Mouse (Mus musculus) myocyte (in vitro differentiated cells): ENCODE measurements around the gene Slc19a1.

Experiments
- MAX ChIP-seq: IDR thresholded peaks from one replicate; pipeline ENCODE4 v1.6.1; 2011; ENCODE audit warnings: low read depth, mild to moderate bottlenecking, control low read depth
- MYOD1 ChIP-seq, 3 experiments: IDR thresholded peaks; one replicate each; pipeline ENCODE4 v1.6.1; 2011; ENCODE audit warnings: control low read depth in 2 of 3, low read depth in 2 of 3, mild to moderate bottlenecking in 2 of 3, moderate library complexity in 1 of 3; ENCODE audit not compliant: insufficient read length in 2 of 3, control insufficient read depth in 1 of 3
- POLR2A ChIP-seq: IDR thresholded peaks from one replicate; pipeline ENCODE4 v1.6.1; 2011; ENCODE audit warnings: low read depth, mild to moderate bottlenecking, control low read depth, moderate library complexity; ENCODE audit not compliant: insufficient read length
- POLR2AphosphoS2 ChIP-seq: IDR thresholded peaks from one replicate; pipeline ENCODE4 v1.6.1; 2011; ENCODE audit warnings: low read depth, control low read depth; ENCODE audit not compliant: insufficient read length
- USF1 ChIP-seq: IDR thresholded peaks from one replicate; pipeline ENCODE4 v1.6.1; 2011; ENCODE audit warnings: low read depth, mild to moderate bottlenecking, control low read depth, moderate library complexity

GRCm38 (mm10) chr10:77011681-77012080, 20.4 kb upstream of the Slc19a1 start:
- TF ChIP-seq POLR2AphosphoS2 (no peak), POLR2A (no peak), USF1 (no peak), MAX (no peak), MYOD1 (IDR thresholded peaks at IDR 0.05; ENCODE audit: control insufficient read depth in 1 of 3, insufficient read length in 2 of 3, low read depth in 2 of 3) (no peak)
